Mouse (Mus musculus): ENCODE results near the gene Cep72. TPM values are rescaled to one million over a fixed set of nuclear protein-coding genes. Genes with fewer than 3 reads are reported as not detected.

Cep72 gene
- total RNA-seq, 1 experiment from 2014 or later = 1.5 TPM

DNA sequence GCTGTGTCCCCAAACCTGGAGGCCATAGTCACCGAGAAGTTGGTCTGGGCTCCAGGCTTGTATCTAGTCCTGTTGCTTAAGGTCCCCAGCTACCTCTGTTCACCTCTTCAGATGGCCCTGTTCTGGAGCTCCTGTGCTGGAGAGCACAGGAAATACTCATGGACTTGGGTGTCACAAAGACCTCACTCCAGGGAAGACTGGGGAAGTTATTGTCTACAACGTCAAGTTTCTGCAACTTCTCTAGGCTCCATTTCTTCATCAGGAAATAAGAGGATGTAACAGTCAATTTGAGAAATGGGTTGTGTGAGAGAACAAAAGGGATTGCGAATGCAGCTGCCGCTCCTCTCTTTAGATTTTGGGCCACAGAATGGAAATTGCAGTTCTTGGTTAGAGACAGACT is 65.6 kb downstream of the Cep72 start:
- no peak for ATAC-seq (replicated peaks; ENCODE audit: insufficient number of reproducible peaks, low FRiP score, low TSS enrichment, poor library complexity, severe bottlenecking)

DNA sequence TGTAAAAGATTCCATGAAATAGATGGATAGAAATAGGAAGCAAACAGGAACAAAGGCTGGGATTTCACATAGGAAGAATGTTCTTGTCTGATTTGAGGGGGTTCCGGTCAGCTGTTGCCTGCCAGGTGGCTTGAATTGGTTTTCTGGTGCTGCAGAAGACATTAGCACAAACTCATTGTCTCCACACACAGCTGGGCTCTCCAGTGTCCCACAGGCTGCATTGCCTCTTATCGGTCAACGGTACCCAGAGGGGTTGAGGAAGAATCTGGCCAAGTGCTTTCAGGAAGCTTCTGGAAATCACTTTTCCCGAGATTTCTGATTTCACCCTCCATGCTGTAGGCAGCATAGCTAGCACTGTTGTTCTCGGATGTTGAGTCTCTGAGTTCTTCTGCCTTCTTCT is 70.8 kb downstream of the Cep72 start:
- no peak for ATAC-seq (replicated peaks; ENCODE audit: insufficient number of reproducible peaks, low FRiP score, low TSS enrichment, poor library complexity, severe bottlenecking)

DNA sequence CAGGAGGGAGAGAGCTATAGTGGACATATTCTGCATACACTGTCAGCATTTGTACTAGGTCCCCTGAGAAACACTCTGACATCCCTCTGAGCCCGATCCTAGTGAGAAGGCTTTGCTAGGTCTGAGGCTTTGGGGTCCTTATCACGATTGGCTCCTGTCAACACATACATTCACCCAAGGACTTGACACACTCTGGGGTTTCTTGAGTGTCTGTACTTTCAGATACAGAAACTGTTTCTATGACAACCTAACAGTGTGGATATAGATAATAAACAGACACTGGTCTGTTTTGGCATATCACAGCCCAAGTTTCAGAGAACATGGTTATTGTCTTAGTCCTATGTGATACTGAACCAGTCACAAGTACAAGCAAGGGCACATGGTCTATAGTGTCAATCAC is 71.3 kb downstream of the Cep72 start:
- no peak for ATAC-seq (replicated peaks; ENCODE audit: insufficient number of reproducible peaks, low FRiP score, low TSS enrichment, poor library complexity, severe bottlenecking)

DNA sequence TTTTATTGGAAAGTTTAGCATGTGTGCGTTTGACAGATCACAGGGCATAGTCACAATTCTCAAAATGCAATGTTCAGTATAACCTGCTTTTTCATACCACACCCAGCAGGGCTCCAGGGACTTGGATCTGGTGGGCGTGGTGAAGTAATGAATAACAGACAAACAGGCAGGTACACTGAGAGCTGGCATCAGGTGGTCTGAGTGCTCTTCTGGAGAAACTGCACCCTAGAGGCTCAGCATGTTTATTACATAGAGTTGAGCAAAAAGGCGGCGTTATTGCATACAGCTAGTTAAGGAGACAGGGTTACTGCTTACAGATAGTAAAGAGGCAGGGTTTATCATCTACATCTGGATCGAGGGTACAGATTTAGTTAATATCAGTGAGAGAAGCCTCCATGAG is 71.8 kb downstream of the Cep72 start:
- ATAC-seq (replicated peaks; ENCODE audit: insufficient number of reproducible peaks, low FRiP score, low TSS enrichment, poor library complexity, severe bottlenecking) = no peak

Other genes with a start within 250 kb of the Cep72 start
- gene Nkd2, start 214.7 kb downstream of the Cep72 start, total RNA-seq (2017) = not detected in 3 replicates
- gene Trip13, start 124.5 kb downstream of the Cep72 start, total RNA-seq (2017) = 1.4 to 3.0 TPM (median 2.7 TPM) in 3 replicates
- 129 to 150 TPM (median 134 TPM) in 3 replicates for gene Brd9, start 124.5 kb downstream of the Cep72 start, total RNA-seq (2017)
- not detected in 3 replicates for gene Zdhhc11, start 98.4 kb downstream of the Cep72 start, total RNA-seq (2017)
- 2.7 to 5.5 TPM (median 3.5 TPM) in 3 replicates for gene Tppp, start 52.9 kb downstream of the Cep72 start, total RNA-seq (2017)
- not detected in 3 replicates for gene Slc9a3, start 59.2 kb upstream of the Cep72 start, total RNA-seq (2017)
- gene Exoc3, start 146.4 kb upstream of the Cep72 start, total RNA-seq (2017) = 62.8 to 81.6 TPM (median 63.1 TPM) in 3 replicates
- 0.48 to 0.85 TPM (median 0.49 TPM) in 3 replicates for gene Ahrr, start 230.0 kb upstream of the Cep72 start, total RNA-seq (2017)